Mouse (Mus musculus) ES-E14 (cell line): ENCODE measurements around the gene Iqcd. TPM values are rescaled to one million over a fixed set of nuclear protein-coding genes. Genes with fewer than 3 reads are reported as not detected.

Experiments used
- DNase-seq: peaks from one replicate; pipeline ENCODE4 v3.0.0-alpha.2; 2013; ENCODE audit warnings: low read depth, low spot score
- H3K27ac ChIP-seq: 2 replicates; pipeline ENCODE4 v1.5.1; 2012; ENCODE audit warnings: low read depth, mild to moderate bottlenecking, low read length, moderate library complexity, mixed read lengths; ENCODE audit not compliant: poor library complexity, insufficient read depth, severe bottlenecking
- H3K36me3 ChIP-seq: 2 replicates; pipeline ENCODE4 v1.6.1; 2012; ENCODE audit warnings: mild to moderate bottlenecking, low read length, moderate library complexity, mixed read lengths; ENCODE audit not compliant: control insufficient read depth, poor library complexity, insufficient read depth, severe bottlenecking
- H3K4me1 ChIP-seq, 2 experiments: fragments of 150-350 bp in 1 of 2; sonication (generic) in 1 of 2; 2 replicates each; pipeline ENCODE4 v1.6.1; 2012; ENCODE audit warnings: low read length in 2 of 2, mild to moderate bottlenecking in 1 of 2, mixed read lengths in 1 of 2; ENCODE audit not compliant: control insufficient read depth in 2 of 2, insufficient read depth in 2 of 2, poor library complexity in 1 of 2
- H3K4me3 ChIP-seq, 2 experiments: fragments of 150-350 bp in 1 of 2; sonication (generic) in 1 of 2; 2 replicates each; pipeline ENCODE4 v1.5.1; 2012; ENCODE audit warnings: low read length in 2 of 2, low read depth in 1 of 2, mild to moderate bottlenecking in 1 of 2, mixed read lengths in 1 of 2; ENCODE audit not compliant: insufficient read depth in 1 of 2, poor library complexity in 1 of 2, severe bottlenecking in 1 of 2
- H3K9ac ChIP-seq: 2 replicates; pipeline ENCODE4 v1.6.1; 2012; ENCODE audit warnings: low read depth, mild to moderate bottlenecking, low read length, mixed read lengths; ENCODE audit not compliant: poor library complexity, insufficient read depth, severe bottlenecking
- H3K9me3 ChIP-seq: fragments of 150-350 bp; sonication (generic); 2 replicates; pipeline ENCODE4 v1.6.1; 2012; ENCODE audit warnings: low read depth, mild to moderate bottlenecking, low read length; ENCODE audit not compliant: control insufficient read depth, insufficient read depth
- CHD2 ChIP-seq: IDR thresholded peaks from 2 replicates; pipeline ENCODE4 v1.6.1; 2014; ENCODE audit warnings: mild to moderate bottlenecking, low read depth, low read length, inconsistent platforms
- HCFC1 ChIP-seq: IDR thresholded peaks from 2 replicates; pipeline ENCODE4 v1.6.1; 2012; ENCODE audit warnings: low read length, inconsistent platforms, borderline replicate concordance; ENCODE audit not compliant: insufficient read depth
- MAFK ChIP-seq: IDR thresholded peaks from 2 replicates; pipeline ENCODE4 v1.6.1; 2014; ENCODE audit warnings: mild to moderate bottlenecking, low read depth, low read length, inconsistent platforms; ENCODE audit not compliant: insufficient read depth
- ZC3H11A ChIP-seq: IDR thresholded peaks from 2 replicates; pipeline ENCODE4 v1.6.1; 2012; ENCODE audit warnings: low read depth, mild to moderate bottlenecking, inconsistent platforms, low read length, borderline replicate concordance
- ZNF384 ChIP-seq: IDR thresholded peaks from 2 replicates; pipeline ENCODE4 v1.6.1; 2012; ENCODE audit warnings: low read depth, low read length, inconsistent platforms
- in situ Hi-C, 2 experiments: fragments of 600-800 bp; cut with MboI; formaldehyde crosslinking; loops; one replicate each; pipeline ENCODE4 v1.15.1; 2025; ENCODE audit warnings: low sequenced_read_pairs in 2 of 2, inconsistent platforms in 1 of 2; ENCODE audit not compliant: unreplicated experiment in 2 of 2
- total RNA-seq: library from RNA; depleted of rRNA; stranded (reverse); fragments of 300-350 nt; gene quantifications from 2 replicates; pipeline ENCODE4 v1.2.3, GENCODE M21; 2012

Iqcd gene
- total RNA-seq, 1 experiment: not detected

- H3K27ac ChIP-seq: no peak overlapping the region
- no peaks in the 10 kb centered on the region for H3K9me3 ChIP-seq
- H3K9ac ChIP-seq: no peak overlapping the region
- H3K4me3 ChIP-seq: no peak overlapping the region
- DNase-seq: no peak
- in situ Hi-C loops: no loop called here
- H3K36me3 ChIP-seq: no peaks in the 10 kb centered on the region
- peaks cover 0 to 2% of the 10 kb centered on the region in 2 experiments; a peak in 1 of 4 replicates for H3K4me1 ChIP-seq
- TF ChIP-seq MAFK: no peak
- TF ChIP-seq HCFC1: no peak
- no peak for TF ChIP-seq CHD2
- TF ChIP-seq ZNF384: no peak
- no peak for TF ChIP-seq ZC3H11A
Measured at GRCm38 (mm10) chr5:120643365-120644085, 54.7 kb downstream of the Iqcd start.

GRCm38 (mm10) chr5:120644227-120644626, 55.4 kb downstream of the Iqcd start:
- Histone ChIP-seq H3K9me3 (no peaks in the 10 kb centered on the region), H3K4me1 (peaks cover 0 to 2% of the 10 kb centered on the region in 2 experiments; a peak in 1 of 4 replicates), H3K4me3 (no peak overlapping the region), H3K27ac (no peak overlapping the region), H3K9ac (no peak overlapping the region), H3K36me3 (no peaks in the 10 kb centered on the region)
- TF ChIP-seq CHD2: no peak
- no peak for TF ChIP-seq ZC3H11A
- TF ChIP-seq MAFK: no peak
- no peak for TF ChIP-seq ZNF384
- no peak for TF ChIP-seq HCFC1
- in situ Hi-C loops: no loop called here
- DNase-seq: no peak

GRCm38 (mm10) chr5:120645851-120646250, 57.0 kb downstream of the Iqcd start:
- in situ Hi-C loops: no loop called here
- no peak overlapping the region for H3K9ac ChIP-seq
- no peaks in the 10 kb centered on the region for H3K36me3 ChIP-seq
- no peak overlapping the region for H3K27ac ChIP-seq
- no peak for DNase-seq
- TF ChIP-seq MAFK: no peak
- no peak for TF ChIP-seq ZNF384
- TF ChIP-seq CHD2: no peak
- no peak for TF ChIP-seq HCFC1
- no peak for TF ChIP-seq ZC3H11A
- no peak overlapping the region for H3K4me3 ChIP-seq
- no peaks in the 10 kb centered on the region for H3K9me3 ChIP-seq
- H3K4me1 ChIP-seq: peaks cover 0 to 7% of the 10 kb centered on the region in 2 experiments; a peak in 1 of 4 replicates

GRCm38 (mm10) chr5:120647361-120647760, 58.5 kb downstream of the Iqcd start:
- H3K4me3 ChIP-seq: no peak overlapping the region
- TF ChIP-seq HCFC1 (no peak), ZC3H11A (no peak), ZNF384 (no peak), MAFK (no peak), CHD2 (no peak)
- no peaks in the 10 kb centered on the region for H3K9me3 ChIP-seq
- in situ Hi-C loops: no loop called here
- no peak overlapping the region for H3K27ac ChIP-seq
- peaks cover 0 to 7% of the 10 kb centered on the region in 2 experiments; a peak in 1 of 4 replicates for H3K4me1 ChIP-seq
- no peak overlapping the region for H3K9ac ChIP-seq
- no peaks in the 10 kb centered on the region for H3K36me3 ChIP-seq
- no peak for DNase-seq

- Histone ChIP-seq H3K27ac (no peak overlapping the region), H3K36me3 (no peaks in the 10 kb centered on the region), H3K9ac (no peak overlapping the region), H3K9me3 (no peaks in the 10 kb centered on the region), H3K4me1 (peaks cover 0 to 12% of the 10 kb centered on the region in 2 experiments; a peak in 1 of 4 replicates), H3K4me3 (no peak overlapping the region)
- no peak for DNase-seq
- in situ Hi-C loops: no loop called here
- TF ChIP-seq MAFK (no peak), HCFC1 (no peak), ZC3H11A (no peak), ZNF384 (no peak), CHD2 (no peak)
Measured at GRCm38 (mm10) chr5:120647814-120648491, 59.1 kb downstream of the Iqcd start.
